Mouse (Mus musculus) urinary bladder, postnatal 10 days (tissue): Measurements from ENCODE around the gene Ptgdr2.

Source experiments
- DNase-seq: peaks from one replicate; pipeline ENCODE4 v3.0.0; 2022; ENCODE audit warnings: low spot score

The Ptgdr2 gene

GRCm38 (mm10) chr19:10937110-10937563 is at the start of gene Ptgdr2:
TSS of gene Ptgdr2 (plus strand) at chr19:10937160.
- DNase-seq = no peak

- no peak for DNase-seq
Measured at GRCm38 (mm10) chr19:10892201-10892600, 44.8 kb upstream of the Ptgdr2 start.

GRCm38 (mm10) chr19:10895016-10895528 is 41.9 kb upstream of the Ptgdr2 start, which contains the start of gene Prpf19:
TSS of gene Prpf19 (plus strand) at chr19:10895231.
- DNase-seq = peak; percentile 94

GRCm38 (mm10) chr19:10895708-10896107 is 41.3 kb upstream of the Ptgdr2 start:
- DNase-seq = no peak

GRCm38 (mm10) chr19:10896849-10897248 is 40.1 kb upstream of the Ptgdr2 start:
- no peak for DNase-seq

- DNase-seq = no peak
Measured at GRCm38 (mm10) chr19:10897491-10897890, 39.5 kb upstream of the Ptgdr2 start.

- DNase-seq = no peak
Measured at GRCm38 (mm10) chr19:10900315-10900714, 36.6 kb upstream of the Ptgdr2 start.

- DNase-seq = no peak
Measured at GRCm38 (mm10) chr19:10901046-10901445, 35.9 kb upstream of the Ptgdr2 start.

- no peak for DNase-seq
Measured at GRCm38 (mm10) chr19:10904512-10904911, 32.4 kb upstream of the Ptgdr2 start.

- no peak for DNase-seq
Measured at GRCm38 (mm10) chr19:10904927-10905727, 31.8 kb upstream of the Ptgdr2 start.

GRCm38 (mm10) chr19:10905728-10906000 is 31.3 kb upstream of the Ptgdr2 start:
- no peak for DNase-seq

- DNase-seq = no peak
Measured at GRCm38 (mm10) chr19:10907891-10908290, 29.1 kb upstream of the Ptgdr2 start.

- no peak for DNase-seq
Measured at GRCm38 (mm10) chr19:10909087-10909721, 27.8 kb upstream of the Ptgdr2 start.

- no peak for DNase-seq
Measured at GRCm38 (mm10) chr19:10914291-10914690, 22.7 kb upstream of the Ptgdr2 start.

- no peak for DNase-seq
Measured at GRCm38 (mm10) chr19:10914870-10915269, 22.1 kb upstream of the Ptgdr2 start.

- DNase-seq = no peak
Measured at GRCm38 (mm10) chr19:10916506-10916905, 20.5 kb upstream of the Ptgdr2 start.

GRCm38 (mm10) chr19:10918321-10918991 is 18.5 kb upstream of the Ptgdr2 start:
- DNase-seq = no peak

GRCm38 (mm10) chr19:10920532-10920931 is 16.4 kb upstream of the Ptgdr2 start, which contains the start of gene Zp1:
TSS of gene Zp1 (minus strand) at chr19:10920632.
- no peak for DNase-seq

GRCm38 (mm10) chr19:10921058-10921457 is 15.9 kb upstream of the Ptgdr2 start:
- no peak for DNase-seq

GRCm38 (mm10) chr19:10924220-10924619 is 12.7 kb upstream of the Ptgdr2 start:
- DNase-seq = no peak

- DNase-seq = no peak
Measured at GRCm38 (mm10) chr19:10926123-10926621, 10.8 kb upstream of the Ptgdr2 start.

GRCm38 (mm10) chr19:10926666-10927065 is 10.3 kb upstream of the Ptgdr2 start:
- DNase-seq = no peak
